Mouse (Mus musculus) olfactory bulb, adult 2 months (tissue): Measurements from ENCODE around the gene Fgl2.

Source experiments
- CTCF ChIP-seq: fragments of 200-500 bp; IDR thresholded peaks from 2 replicates; pipeline ENCODE4 v1.5.1; 2012; ENCODE audit warnings: low read depth, mild to moderate bottlenecking, low read length, moderate library complexity; ENCODE audit not compliant: insufficient read depth
- POLR2A ChIP-seq: fragments of 200-500 bp; IDR thresholded peaks from 2 replicates; pipeline ENCODE4 v1.6.1; 2012; ENCODE audit warnings: mild to moderate bottlenecking, low read depth, low read length, moderate library complexity; ENCODE audit not compliant: insufficient read depth

GRCm38 (mm10) chr5:21370218-21370947, 2.1 kb upstream of the Fgl2 start:
- TF ChIP-seq CTCF, result no peak
- TF ChIP-seq POLR2A, result no peak
